Mouse (Mus musculus): ENCODE results near the gene Cdca4.

- no peak for TF ChIP-seq GATA1 (IDR thresholded peaks at IDR 0.05; ENCODE audit: low read length)
- TF ChIP-seq TAL1 (IDR thresholded peaks at IDR 0.05; ENCODE audit: low read length) = no peak
Observed at GRCm38 (mm10) chr12:112810092-112810885, 18.9 kb downstream of the Cdca4 start.
